Mouse (Mus musculus) stomach, postnatal 0 days (tissue): ENCODE data around the gene Znrd1.

ENCODE experiments used
- CTCF ChIP-seq: IDR thresholded peaks from 2 replicates; pipeline ENCODE4 v1.5.1; 2016; ENCODE audit warnings: antibody characterized with exemption, low read depth, mild to moderate bottlenecking, moderate library complexity
- EP300 ChIP-seq: optimal IDR thresholded peaks from 2 replicates; pipeline ENCODE3; 2016; ENCODE audit warnings: antibody characterized with exemption

- TF ChIP-seq CTCF (peak; percentile 85), EP300 (no peak)
Observed at GRCm38 (mm10) chr17:36914108-36914507, 44.3 kb downstream of the Znrd1 start.
